Mouse (Mus musculus): ENCODE measurements around the gene Tesk2.

GRCm38 (mm10) chr4:116788956-116789355, 68.2 kb downstream of the Tesk2 start:
- TF ChIP-seq CTCF (IDR thresholded peaks at IDR 0.05; ENCODE audit: low read depth, low read length) (peak; percentile 30; the same call in 1 of the 2 replicates), TAL1 (conservative IDR thresholded peaks at IDR 0.05; ENCODE audit: low read depth, low read length) (no peak), GATA1 (IDR thresholded peaks at IDR 0.05; ENCODE audit: borderline replicate concordance, low read length) (no peak), POLR2AphosphoS5 (IDR thresholded peaks at IDR 0.05; ENCODE audit: insufficient replicate concordance, low read depth, low read length) (no peak)

All from G1E (cell line).